Comparison of ENCODE assay signal across 24 mouse cellular contexts in the genomic region with DNA sequence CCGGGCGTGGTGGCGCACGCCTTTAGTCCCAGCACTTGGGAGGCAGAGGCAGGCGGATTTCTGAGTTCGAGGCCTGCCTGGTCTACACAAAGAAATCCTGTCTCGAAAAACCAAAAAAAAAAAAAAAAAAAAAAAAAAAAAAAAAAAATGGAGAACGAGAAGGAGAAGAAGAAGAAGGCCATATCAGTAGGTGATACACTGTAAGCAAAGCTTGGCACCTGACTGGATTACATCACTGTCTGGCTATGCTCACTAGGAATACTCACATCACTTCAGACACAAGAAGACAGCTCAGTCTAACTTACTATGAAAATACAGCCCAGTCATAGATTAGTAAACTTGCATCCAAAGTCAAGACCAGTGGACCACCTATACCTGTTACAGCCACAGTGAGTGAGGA. TPM values are rescaled to one million over a fixed set of nuclear protein-coding genes. Genes with fewer than 3 reads are reported as not detected.
DNase-seq lines count a peak whose midpoint lies in the region; ATAC-seq and TF ChIP-seq lines count a peak whose summit lies in the region.
"Had no signal": no experiment of that assay in that cellular context is flagged by ENCODE, and none has a peak within 500 bp of the region (broad histone marks: within the 10 kb centered on the region; RNA-seq: fewer than 3 reads in every experiment).

No protein-coding gene starts in this region.

- TF ChIP-seq RAD21 in CH12.LX (IDR thresholded peaks at IDR 0.05; ENCODE audit: low read depth, low read length), result no peak
- TF ChIP-seq RAD21 in MEL (IDR thresholded peaks at IDR 0.05; ENCODE audit: low read depth, low read length), result no peak

- no peaks in the 10 kb centered on the region for H3K27me3 ChIP-seq in liver, adult 2 months (ENCODE audit: control insufficient read depth, insufficient read depth, low read length)
- H3K27me3 ChIP-seq in liver, embryonic 12.5 days (replicated peaks), result no peaks in the 10 kb centered on the region
- H3K27me3 ChIP-seq in CH12.LX (replicated peaks) (no peaks in the 10 kb centered on the region), MEL (ENCODE audit: control insufficient read depth in 1 of 2, insufficient read depth in 2 of 2, low read length in 2 of 2) (no peaks in the 10 kb centered on the region)
- H3K27me3 ChIP-seq: embryonic facial prominence, embryonic 13.5 days; embryonic facial prominence, embryonic 15.5 days; forebrain, embryonic 12.5 days had no signal

- no peak overlapping the region for H3K27ac ChIP-seq in liver, adult 2 months (replicated peaks; ENCODE audit: insufficient read depth, low read depth, low read length)
- no peak overlapping the region for H3K27ac ChIP-seq in liver, embryonic 12.5 days
- H3K27ac ChIP-seq in CH12.LX (ENCODE audit: insufficient read depth, low read depth), result no peak overlapping the region
- H3K27ac ChIP-seq in MEL (ENCODE audit: control insufficient read depth, low read depth, low read length), result no peak overlapping the region
- H3K27ac ChIP-seq: embryonic facial prominence, embryonic 13.5 days; embryonic facial prominence, embryonic 15.5 days; forebrain, embryonic 10.5 days; forebrain, embryonic 12.5 days had no signal

- ATAC-seq in liver, embryonic 12.5 days, result no peak
- ATAC-seq: CD4-positive, CD25-positive, alpha-beta regulatory T cell, adult 4 months; forebrain, embryonic 14.5 days; forebrain, embryonic 16.5 days had no signal

- TF ChIP-seq CTCF in liver, adult 2 months (IDR thresholded peaks at IDR 0.05; ENCODE audit: low read depth, low read length), result no peak
- TF ChIP-seq CTCF in CH12.LX (conservative IDR thresholded peaks at IDR 0.05 in 1 of 2, IDR thresholded peaks at IDR 0.05 in 1 of 2; ENCODE audit: low read depth in 2 of 2, low read length in 2 of 2), result no peak
- TF ChIP-seq CTCF in MEL (IDR thresholded peaks at IDR 0.05 in 2 of 3, conservative IDR thresholded peaks at IDR 0.05 in 1 of 3; ENCODE audit: control insufficient read depth in 1 of 3, insufficient read depth in 1 of 3, low read depth in 2 of 3, low read length in 3 of 3, poor library complexity in 1 of 3, severe bottlenecking in 1 of 3), result no peak

- TF ChIP-seq EP300 in CH12.LX (IDR thresholded peaks at IDR 0.05; ENCODE audit: low read length) (no peak), MEL (IDR thresholded peaks at IDR 0.05; ENCODE audit: low read depth in 1 of 2, low read length in 2 of 2) (no peak)

- 85% methylated on average over 8 of the region's 8 CpGs for WGBS in liver, adult 2 months
- WGBS in liver, embryonic 12.5 days (ENCODE audit: insufficient replicate concordance), result 76% methylated on average over 8 of the region's 8 CpGs

- H3K36me3 ChIP-seq in liver, adult 2 months (ENCODE audit: control insufficient read depth, insufficient read depth, low read length), result no peaks in the 10 kb centered on the region
- H3K36me3 ChIP-seq in liver, embryonic 12.5 days, result peaks cover 2% of the 10 kb centered on the region
- H3K36me3 ChIP-seq in CH12.LX (replicated peaks in 1 of 2; ENCODE audit: control insufficient read depth in 1 of 2, insufficient read depth in 1 of 2, low read length in 1 of 2) (peaks cover under 1 to 7% of the 10 kb centered on the region in 2 experiments), MEL (ENCODE audit: control insufficient read depth in 1 of 2, insufficient read depth in 2 of 2, low read length in 2 of 2) (peaks cover 2 to 6% of the 10 kb centered on the region in 2 experiments; a peak in 2 of 4 replicates)
- H3K36me3 ChIP-seq: embryonic facial prominence, embryonic 15.5 days; forebrain, embryonic 12.5 days had no signal

- no peak overlapping the region for H3K4me3 ChIP-seq in liver, adult 2 months (ENCODE audit: insufficient read depth, low read depth, low read length)
- no peak overlapping the region for H3K4me3 ChIP-seq in liver, embryonic 12.5 days
- no peak overlapping the region for H3K4me3 ChIP-seq in CH12.LX (replicated peaks in 1 of 3; ENCODE audit: low read depth in 2 of 3, low read length in 2 of 3, poor library complexity in 1 of 3)
- H3K4me3 ChIP-seq in MEL (ENCODE audit: control insufficient read depth in 1 of 2, insufficient read depth in 1 of 2, low read depth in 2 of 2, low read length in 2 of 2), result no peak overlapping the region
- H3K4me3 ChIP-seq: embryonic facial prominence, embryonic 13.5 days; embryonic facial prominence, embryonic 15.5 days; erythroblast, embryonic 14.5 days; forebrain, embryonic 10.5 days; forebrain, embryonic 12.5 days had no signal

- H3K79me2 ChIP-seq in liver, adult 2 months (ENCODE audit: control insufficient read depth, insufficient read depth, low read length), result peaks cover 34% of the 10 kb centered on the region; the same call in 1 of the 2 replicates
- H3K79me2 ChIP-seq in CH12.LX (replicated peaks; ENCODE audit: control insufficient read depth, extremely low read depth, insufficient read depth, poor library complexity, severe bottlenecking), result peaks cover 78% of the 10 kb centered on the region
- H3K79me2 ChIP-seq in MEL (ENCODE audit: control insufficient read depth, insufficient read depth, low read length, poor library complexity), result peaks cover 64% of the 10 kb centered on the region

- no peak overlapping the region for H3K4me2 ChIP-seq in liver, embryonic 12.5 days
- H3K4me2 ChIP-seq in CH12.LX (ENCODE audit: insufficient read depth, low read depth, poor library complexity, severe bottlenecking), result no peak overlapping the region
- H3K4me2 ChIP-seq: embryonic facial prominence, embryonic 13.5 days; embryonic facial prominence, embryonic 15.5 days; forebrain, embryonic 12.5 days had no signal

- peaks cover 35% of the 10 kb centered on the region for H3K4me1 ChIP-seq in liver, adult 2 months (ENCODE audit: control insufficient read depth, insufficient read depth, low read length)
- peaks cover 25% of the 10 kb centered on the region for H3K4me1 ChIP-seq in liver, embryonic 12.5 days
- H3K4me1 ChIP-seq in CH12.LX (ENCODE audit: control insufficient read depth in 1 of 2, insufficient read depth in 2 of 2) (peaks cover 2 to 56% of the 10 kb centered on the region in 2 experiments; a peak in 3 of 4 replicates), MEL (ENCODE audit: control insufficient read depth in 1 of 2, insufficient read depth in 2 of 2, low read length in 2 of 2) (no peaks in the 10 kb centered on the region)
- H3K4me1 ChIP-seq: embryonic facial prominence, embryonic 15.5 days; forebrain, embryonic 10.5 days; forebrain, embryonic 12.5 days had no signal

- in situ Hi-C loops in CH12.LX (cut with MboI; ENCODE audit: low pct_ligation_motif_present, low pct_unique_long_range_greater_than_20kb, low sequenced_read_pairs), result no loop called here

- TF ChIP-seq POLR2A in liver, adult 2 months (IDR thresholded peaks at IDR 0.05; ENCODE audit: extremely low read depth, insufficient read depth, low read length), result no peak
- TF ChIP-seq POLR2A in CH12.LX (IDR thresholded peaks at IDR 0.05; ENCODE audit: low read depth, low read length), result no peak
- TF ChIP-seq POLR2A in MEL (IDR thresholded peaks at IDR 0.05; ENCODE audit: control insufficient read depth in 1 of 2, insufficient read depth in 1 of 2, low read depth in 1 of 2, low read length in 2 of 2, poor library complexity in 1 of 2), result no peak

- no peaks in the 10 kb centered on the region for H3K9me3 ChIP-seq in liver, embryonic 12.5 days (replicated peaks)
- no peaks in the 10 kb centered on the region for H3K9me3 ChIP-seq in CH12.LX (replicated peaks; ENCODE audit: low read length)
- no peaks in the 10 kb centered on the region for H3K9me3 ChIP-seq in MEL (replicated peaks; ENCODE audit: insufficient read depth, low read length)
- H3K9me3 ChIP-seq: embryonic facial prominence, embryonic 13.5 days; embryonic facial prominence, embryonic 15.5 days had no signal

- DNase-seq in liver, adult 2 months (ENCODE audit: extremely low read depth, low read depth, low spot score), result peak; percentile 74
- DNase-seq in CH12.LX (ENCODE audit: extremely low read depth) (no peak), MEL (ENCODE audit: low read depth, low spot score) (no peak)
- DNase-seq in thymus, postnatal 36 days, result no peak
- DNase-seq: adrenal gland, adult 2 months; adrenal gland, postnatal 10 days; adrenal gland, postnatal 25 days; B cell, adult 2 months; cerebellum, adult 11 months; cerebellum, adult 18-20 months; cerebellum, adult 8-10 months; cerebellum, adult 9-11 months; cerebellum, postnatal 14 days; cerebellum, postnatal 36 days; embryo, embryonic 11 days had no signal

- dilution Hi-C loops in CH12.LX (cut with MboI; ENCODE audit: extremely low pct_ligation_motif_present, extremely low pct_unique_long_range_greater_than_20kb, low sequenced_read_pairs), result no loop called here

- H3K9ac ChIP-seq in liver, adult 2 months (ENCODE audit: low read depth, low read length), result no peak overlapping the region
- no peak overlapping the region for H3K9ac ChIP-seq in liver, embryonic 12.5 days
- no peak overlapping the region for H3K9ac ChIP-seq in CH12.LX (ENCODE audit: insufficient read depth, low read depth)
- no peak overlapping the region for H3K9ac ChIP-seq in MEL (ENCODE audit: control insufficient read depth, low read depth, low read length, poor library complexity, severe bottlenecking)
- H3K9ac ChIP-seq: embryonic facial prominence, embryonic 13.5 days; embryonic facial prominence, embryonic 15.5 days; forebrain, embryonic 12.5 days had no signal

TF ChIP-seq in CH12.LX, 34 proteins besides CTCF, POLR2A, EP300 and RAD21:
- TF ChIP-seq USF1 (IDR thresholded peaks at IDR 0.05; ENCODE audit: low read depth, low read length), result no peak
- peak; percentile 62; the same call in 1 of the 2 replicates for TF ChIP-seq ZNF384 (IDR thresholded peaks at IDR 0.05; ENCODE audit: low read depth, low read length)

TF ChIP-seq in MEL, 35 proteins besides CTCF, POLR2A, EP300 and RAD21:
- TF ChIP-seq ZNF384 (IDR thresholded peaks at IDR 0.05; ENCODE audit: low read depth, low read length) (peak; percentile 66), GATA1 (IDR thresholded peaks at IDR 0.05; ENCODE audit: low read depth, low read length) (no peak)
TF ChIP-seq in MEL: peak in this region for 1.

RNA-seq across cellular contexts. Expression of a gene that starts 20.8 kb away (rescaled TPM):
- 57.5 and 63.7 TPM in 2 replicates for total RNA-seq in liver, adult 2 months (2014; rRNA removed)
- polyA plus RNA-seq in liver, adult 2 months (2012; rRNA removed), result 24.7 and 27.7 TPM in 2 replicates
- 35.8 and 37.3 TPM in 2 replicates for polyA plus RNA-seq in liver, embryonic 12.5 days (2016; fragmentation: Nextera tagmentation; extraction: Ambion mirVana)
- 67.0 and 68.5 TPM in 2 replicates for total RNA-seq in CH12.LX (2012; rRNA removed)
- total RNA-seq in CH12.LX (2014; rRNA removed), result 94.6 and 104 TPM in 2 replicates
- polyA plus RNA-seq in CH12.LX (2012; ENCODE audit: insufficient read length, low read depth), result 66.2 and 72.3 TPM in 2 replicates
- total RNA-seq in MEL (2012; rRNA removed), result 49.4 and 55.5 TPM in 2 replicates
- polyA plus RNA-seq in MEL (2012; ENCODE audit: insufficient read depth in 1 of 2, insufficient read length in 2 of 2, low read depth in 1 of 2, low replicate concordance in 2 of 2, missing spikeins in 1 of 2), result 100 to 1,000 TPM in 1 of 2 experiments, 10 to 100 TPM in 1; 70.0 to 135 TPM
